Mouse (Mus musculus): ENCODE results near the gene Kctd21. TPM values are rescaled to one million over a fixed set of nuclear protein-coding genes. Genes with fewer than 3 reads are reported as not detected.

Gene Kctd21
- total RNA-seq (2023; ENCODE audit: inconsistent age) = 1.2 to 1.7 TPM (median 1.3 TPM) in 4 replicates

DNA sequence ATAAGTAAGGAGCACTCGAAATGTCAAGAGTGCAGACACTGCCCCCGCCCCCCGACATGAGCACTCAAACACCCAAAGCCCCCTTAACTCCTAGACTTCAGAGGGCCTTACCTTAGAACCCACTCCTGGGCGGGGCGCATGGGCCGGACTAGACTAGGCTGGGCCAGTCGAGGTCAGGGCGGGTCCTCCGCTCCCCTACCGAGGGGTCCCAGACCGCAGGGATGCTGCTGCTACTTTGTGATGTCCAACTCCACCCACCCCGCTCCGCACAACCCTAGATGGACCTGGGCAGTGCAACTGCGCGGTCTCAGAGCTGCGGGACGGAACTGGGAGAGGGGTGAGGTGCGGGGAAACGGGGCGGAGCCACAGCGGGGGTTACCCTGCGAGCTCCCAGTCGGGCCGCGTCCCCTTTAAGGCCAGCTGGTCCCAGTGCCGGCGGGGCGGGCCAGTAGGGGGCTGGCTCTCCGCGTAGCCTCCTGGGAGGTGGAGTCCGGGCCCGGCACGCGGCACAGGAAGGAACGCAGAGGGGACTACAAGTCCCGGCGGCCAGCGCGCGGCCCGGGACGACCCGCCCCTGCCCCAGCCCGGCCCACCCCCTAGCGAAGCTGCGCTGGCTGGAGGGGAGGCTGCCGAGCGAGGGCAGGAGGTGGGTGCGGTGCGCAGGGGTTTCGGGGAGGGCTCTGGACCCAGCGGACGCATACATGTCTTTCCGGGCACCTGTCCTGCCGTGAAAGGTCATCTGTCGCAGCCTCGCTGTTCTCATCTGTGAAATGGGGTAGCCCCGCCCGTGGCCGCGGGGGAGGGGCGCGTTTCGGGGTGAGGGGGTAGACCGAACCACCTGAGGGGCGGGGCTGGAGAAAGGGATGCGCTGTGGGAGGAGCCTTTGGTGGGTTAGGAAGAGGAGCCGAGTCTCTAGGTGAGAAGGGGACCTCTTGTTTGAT, at the start of gene Kctd21, which contains the start of gene Usp35:
Gene Kctd21, plus strand, starts transcription at position 602 of the 941 bp plus-strand sequence.
Gene Usp35, minus strand, starts transcription at position 295 of the 941 bp plus-strand sequence.

Other genes with a start within 250 kb of the Kctd21 start
- gene Usp35, start 307 bp upstream of the Kctd21 start, total RNA-seq (2023; ENCODE audit: inconsistent age) = 5.2 to 8.0 TPM (median 5.9 TPM) in 4 replicates
- 14.9 to 17.7 TPM (median 15.9 TPM) in 4 replicates for gene Alg8, start 39.3 kb downstream of the Kctd21 start, total RNA-seq (2023; ENCODE audit: inconsistent age)
- gene Ndufc2, start 67.7 kb downstream of the Kctd21 start, total RNA-seq (2023; ENCODE audit: inconsistent age) = 53.9 to 65.9 TPM (median 63.7 TPM) in 4 replicates
- gene Thrsp, start 85.4 kb downstream of the Kctd21 start, total RNA-seq (2023; ENCODE audit: inconsistent age) = not detected in 4 replicates
- gene Kctd14, start 119.0 kb downstream of the Kctd21 start, total RNA-seq (2023; ENCODE audit: inconsistent age) = 5.8 to 8.7 TPM (median 8.1 TPM) in 4 replicates
- gene Ints4, start 148.6 kb downstream of the Kctd21 start, total RNA-seq (2023; ENCODE audit: inconsistent age) = 76.2 to 94.9 TPM (median 82.3 TPM) in 4 replicates
- 9.0 to 11.2 TPM (median 9.8 TPM) in 4 replicates for gene Aamdc, start 247.2 kb downstream of the Kctd21 start, total RNA-seq (2023; ENCODE audit: inconsistent age)
- 74.5 to 87.7 TPM (median 77.4 TPM) in 4 replicates for gene Rsf1, start 247.6 kb downstream of the Kctd21 start, total RNA-seq (2023; ENCODE audit: inconsistent age)